Mouse (Mus musculus) myocyte (in vitro differentiated cells): Measurements from ENCODE around the gene Gng3. TPM values are rescaled to one million over a fixed set of nuclear protein-coding genes. Genes with fewer than 3 reads are reported as not detected.
"Not testable (repeated sequence)": the region's sequence is repeated elsewhere in the genome, so short reads cannot be mapped to it uniquely, and the experiment has no call there.

Experiments
- H3K27me3 ChIP-seq: one replicate; pipeline ENCODE4 v1.6.1; 2011; ENCODE audit not compliant: control insufficient read depth, insufficient read depth, insufficient read length
- H3K36me3 ChIP-seq: one replicate; pipeline ENCODE4 v1.6.1; 2011; ENCODE audit not compliant: control insufficient read depth, insufficient read depth
- H3K4me2 ChIP-seq: one replicate; pipeline ENCODE4 v1.6.1; 2011; ENCODE audit warnings: low read depth, control low read depth
- H3K4me3 ChIP-seq: one replicate; pipeline ENCODE4 v1.5.1; 2011; ENCODE audit warnings: mild to moderate bottlenecking, control low read depth, moderate library complexity
- H3K79me2 ChIP-seq: one replicate; pipeline ENCODE4 v1.6.1; 2011; ENCODE audit not compliant: control insufficient read depth, insufficient read depth
- H3ac ChIP-seq: one replicate; pipeline ENCODE4 v1.6.1; 2011; ENCODE audit not compliant: control insufficient read depth, insufficient read length
- CEBPB ChIP-seq: IDR thresholded peaks from 2 replicates; pipeline ENCODE4 v1.6.1; 2011; ENCODE audit warnings: mild to moderate bottlenecking, moderate library complexity; ENCODE audit not compliant: poor library complexity, insufficient read depth, severe bottlenecking
- E2F4 ChIP-seq: IDR thresholded peaks from one replicate; pipeline ENCODE4 v1.6.1; 2011; ENCODE audit warnings: mild to moderate bottlenecking, control low read depth, moderate library complexity; ENCODE audit not compliant: insufficient read depth
- MAX ChIP-seq: IDR thresholded peaks from one replicate; pipeline ENCODE4 v1.6.1; 2011; ENCODE audit warnings: low read depth, mild to moderate bottlenecking, control low read depth
- MYOD1 ChIP-seq, 3 experiments: IDR thresholded peaks; one replicate each; pipeline ENCODE4 v1.6.1; 2011; ENCODE audit warnings: control low read depth in 2 of 3, low read depth in 2 of 3, mild to moderate bottlenecking in 2 of 3, moderate library complexity in 1 of 3; ENCODE audit not compliant: insufficient read length in 2 of 3, control insufficient read depth in 1 of 3
- MYOG ChIP-seq, 3 experiments: IDR thresholded peaks; one replicate each; pipeline ENCODE4 v1.6.1; 2011; ENCODE audit warnings: control low read depth in 2 of 3, low read depth in 2 of 3, mild to moderate bottlenecking in 2 of 3; ENCODE audit not compliant: insufficient read length in 2 of 3, control insufficient read depth in 1 of 3, insufficient read depth in 1 of 3
- POLR2A ChIP-seq: IDR thresholded peaks from one replicate; pipeline ENCODE4 v1.6.1; 2011; ENCODE audit warnings: low read depth, mild to moderate bottlenecking, control low read depth, moderate library complexity; ENCODE audit not compliant: insufficient read length
- POLR2AphosphoS2 ChIP-seq: IDR thresholded peaks from one replicate; pipeline ENCODE4 v1.6.1; 2011; ENCODE audit warnings: low read depth, control low read depth; ENCODE audit not compliant: insufficient read length
- REST ChIP-seq: IDR thresholded peaks from one replicate; pipeline ENCODE4 v1.6.1; 2011; ENCODE audit warnings: mild to moderate bottlenecking, control low read depth, moderate library complexity; ENCODE audit not compliant: insufficient read depth, insufficient read length
- SRF ChIP-seq: IDR thresholded peaks from one replicate; pipeline ENCODE4 v1.6.1; 2011; ENCODE audit warnings: low read depth; ENCODE audit not compliant: control insufficient read depth, insufficient read length
- TCF12 ChIP-seq: IDR thresholded peaks from one replicate; pipeline ENCODE4 v1.6.1; 2011; ENCODE audit warnings: mild to moderate bottlenecking, control low read depth; ENCODE audit not compliant: poor library complexity, insufficient read depth, severe bottlenecking
- TCF3 ChIP-seq: IDR thresholded peaks from one replicate; pipeline ENCODE4 v1.6.1; 2011; ENCODE audit warnings: low read depth, control low read depth; ENCODE audit not compliant: insufficient read length
- USF1 ChIP-seq: IDR thresholded peaks from one replicate; pipeline ENCODE4 v1.6.1; 2011; ENCODE audit warnings: low read depth, mild to moderate bottlenecking, control low read depth, moderate library complexity
- polyA plus RNA-seq: library from polyadenylated mRNA; unstranded; fragments of >200 nt; fragmentation: generic; extraction: Trizol; gene quantifications from one replicate; pipeline ENCODE4 v1.2.1, GENCODE M21; 2012; ENCODE audit warnings: missing spikeins

Gene Gng3
- polyA plus RNA-seq, 1 experiment = 0.25 TPM

DNA sequence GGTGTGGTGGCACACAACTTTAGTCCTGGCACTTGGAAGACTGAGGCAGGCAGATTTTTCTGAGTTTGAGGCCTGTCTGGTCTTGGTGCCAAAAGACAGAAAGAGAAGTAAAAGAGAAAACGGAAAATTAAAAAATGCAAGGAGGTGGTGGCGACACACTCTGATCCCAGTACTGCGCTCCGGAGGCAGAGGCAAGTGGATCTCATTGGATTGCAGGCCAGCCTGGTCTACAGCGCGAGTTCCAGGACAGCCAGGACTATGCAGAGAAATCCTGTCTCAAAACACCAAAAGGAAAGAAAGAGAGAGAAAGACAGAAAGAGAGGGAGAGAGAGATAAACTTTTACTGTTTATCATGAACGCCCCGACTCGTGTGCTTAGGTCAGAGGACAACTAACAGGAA, 31.8 kb upstream of the Gng3 start:
- no peaks in the 10 kb centered on the region for H3K27me3 ChIP-seq
- TF ChIP-seq USF1 = no peak
- no peak for TF ChIP-seq E2F4
- no peak for TF ChIP-seq MYOD1 (IDR thresholded peaks at IDR 0.05; ENCODE audit: control insufficient read depth in 1 of 3, insufficient read length in 2 of 3, low read depth in 2 of 3)
- TF ChIP-seq TCF12 = no peak
- TF ChIP-seq MAX = no peak
- no peak for TF ChIP-seq SRF
- TF ChIP-seq REST = no peak
- TF ChIP-seq CEBPB = no peak
- no peak for TF ChIP-seq POLR2A
- TF ChIP-seq TCF3 = no peak
- TF ChIP-seq POLR2AphosphoS2 = no peak
- no peak for TF ChIP-seq MYOG (IDR thresholded peaks at IDR 0.05; ENCODE audit: control insufficient read depth in 1 of 3, insufficient read depth in 1 of 3, insufficient read length in 2 of 3, low read depth in 2 of 3)

DNA sequence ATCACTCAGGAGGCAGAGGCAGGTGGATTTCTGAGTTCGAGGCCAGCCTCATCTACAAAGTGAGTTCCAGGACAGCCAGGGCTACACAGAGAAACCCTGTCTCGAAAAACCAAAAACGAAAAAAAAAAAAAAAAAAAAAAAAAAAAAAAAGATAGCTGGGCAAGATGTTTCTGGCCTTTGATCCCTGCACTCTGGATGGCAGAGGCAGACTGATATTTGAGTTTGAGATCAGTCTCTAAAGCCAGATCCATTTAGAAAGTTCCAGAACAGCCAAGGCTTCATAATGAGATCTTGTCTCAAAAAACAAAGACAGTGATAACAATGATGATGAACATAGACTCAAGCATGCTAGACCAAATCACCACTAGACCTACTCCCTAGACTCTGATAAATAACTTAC, 31.4 kb upstream of the Gng3 start:
- peak overlapping the region; percentile 80 for H3ac ChIP-seq
- H3K4me2 ChIP-seq = peak overlapping the region; percentile 75
- not testable (repeated sequence) for H3K27me3 ChIP-seq
- peak overlapping the region; percentile 77 for H3K4me3 ChIP-seq
- H3K79me2 ChIP-seq = peaks cover 19% of the 10 kb centered on the region
- peaks cover 19% of the 10 kb centered on the region for H3K36me3 ChIP-seq

More for the DNA sequence above, 31.8 kb upstream of the Gng3 start:
- Histone ChIP-seq H3K36me3 (peaks cover 23% of the 10 kb centered on the region), H3ac (peak overlapping the region; percentile 80), H3K4me3 (peak overlapping the region; percentile 77), H3K79me2 (peaks cover 19% of the 10 kb centered on the region), H3K4me2 (peak overlapping the region; percentile 75)

- Histone ChIP-seq H3ac (no peak overlapping the region), H3K36me3 (no peaks in the 10 kb centered on the region), H3K27me3 (no peaks in the 10 kb centered on the region), H3K4me2 (no peak overlapping the region), H3K79me2 (no peaks in the 10 kb centered on the region), H3K4me3 (no peak overlapping the region)
- TF ChIP-seq MYOG (IDR thresholded peaks at IDR 0.05; ENCODE audit: control insufficient read depth in 1 of 3, insufficient read depth in 1 of 3, insufficient read length in 2 of 3, low read depth in 2 of 3) (no peak), CEBPB (no peak), USF1 (no peak), TCF3 (no peak), MAX (no peak), REST (no peak), POLR2A (no peak), SRF (no peak), TCF12 (no peak), POLR2AphosphoS2 (no peak), MYOD1 (IDR thresholded peaks at IDR 0.05; ENCODE audit: control insufficient read depth in 1 of 3, insufficient read length in 2 of 3, low read depth in 2 of 3) (no peak), E2F4 (no peak)
Observed at GRCm38 (mm10) chr19:8864265-8864664, 25.3 kb upstream of the Gng3 start.

DNA sequence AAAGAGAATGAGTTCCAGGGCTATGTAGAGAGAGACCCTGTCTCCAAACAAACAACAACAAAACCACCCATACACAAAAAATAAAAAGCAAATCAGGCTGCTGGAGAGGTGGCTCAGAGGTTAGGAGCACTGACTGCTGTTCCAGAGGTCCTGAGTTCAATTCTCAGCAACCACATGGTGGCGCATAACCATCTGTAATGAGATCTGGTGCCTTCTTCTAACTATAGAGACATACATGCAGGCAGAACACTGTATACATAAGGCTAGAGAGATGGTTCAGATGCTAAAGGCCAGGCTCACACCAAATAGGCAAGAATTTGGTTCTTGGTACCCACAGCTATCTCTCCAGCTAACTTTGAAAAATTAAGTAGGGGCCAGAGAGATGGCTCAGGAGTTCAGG, 20.0 kb upstream of the Gng3 start:
- H3K36me3 ChIP-seq = no peaks in the 10 kb centered on the region

DNA sequence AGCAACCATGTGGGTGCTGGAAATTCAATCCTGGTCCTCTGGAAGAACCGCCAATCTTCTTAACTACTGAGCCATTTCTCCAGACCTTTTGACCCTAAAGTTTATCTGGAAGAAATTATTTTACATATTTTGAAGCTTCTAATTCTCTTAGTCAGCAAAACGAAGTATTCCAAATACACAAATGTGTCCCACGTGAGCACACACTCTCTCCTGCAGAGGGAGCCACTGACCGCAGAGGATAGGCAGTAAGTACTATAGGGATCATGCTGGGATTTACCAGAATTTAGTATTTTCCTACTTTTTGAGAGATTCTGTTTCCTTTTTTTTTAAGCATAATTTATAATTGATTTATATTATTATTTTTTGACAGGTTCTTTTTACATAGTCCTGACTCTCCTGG, 18.7 kb upstream of the Gng3 start:
- Histone ChIP-seq H3K4me3 (no peak overlapping the region), H3K27me3 (no peaks in the 10 kb centered on the region), H3ac (no peak overlapping the region), H3K79me2 (no peaks in the 10 kb centered on the region), H3K4me2 (no peak overlapping the region), H3K36me3 (no peaks in the 10 kb centered on the region)
- TF ChIP-seq USF1 (peak; percentile 78), TCF3 (no peak), POLR2AphosphoS2 (no peak)

More for the DNA sequence above, 20.0 kb upstream of the Gng3 start:
- H3K4me2 ChIP-seq = no peak overlapping the region
- H3K79me2 ChIP-seq = no peaks in the 10 kb centered on the region
- H3K27me3 ChIP-seq = no peaks in the 10 kb centered on the region
- TF ChIP-seq TCF12 (no peak), POLR2A (no peak), POLR2AphosphoS2 (no peak), SRF (no peak), USF1 (no peak), MYOG (IDR thresholded peaks at IDR 0.05; ENCODE audit: control insufficient read depth in 1 of 3, insufficient read depth in 1 of 3, insufficient read length in 2 of 3, low read depth in 2 of 3) (no peak), CEBPB (no peak), REST (no peak), TCF3 (no peak), MAX (no peak), E2F4 (no peak), MYOD1 (IDR thresholded peaks at IDR 0.05; ENCODE audit: control insufficient read depth in 1 of 3, insufficient read length in 2 of 3, low read depth in 2 of 3) (no peak)
- H3K4me3 ChIP-seq = no peak overlapping the region
- no peak overlapping the region for H3ac ChIP-seq
